Mouse (Mus musculus) cerebellum, adult 2 months (tissue): ENCODE measurements at regions not wholly inside any gene's neighbourhood (a gene's known extent, or its start where the extent isn't known, plus 50 kb on each side); places are given as distances from the start of the nearest gene placed in this dataset.
A peak's percentile ranks its signal among the peaks of the same experiment; 100 is the strongest.

ENCODE experiments used
- DNase-seq, 2 experiments: peaks; one replicate each; pipeline ENCODE4 v3.0.0; 2021
- H3K27ac ChIP-seq: fragments of 200-500 bp; 2 replicates; pipeline ENCODE4 v1.5.1; 2012; ENCODE audit warnings: low read length, control low read depth, inconsistent platforms; ENCODE audit not compliant: insufficient read depth
- H3K27me3 ChIP-seq: fragments of 200-500 bp; 2 replicates; pipeline ENCODE4 v1.6.1; 2012; ENCODE audit warnings: inconsistent platforms, mild to moderate bottlenecking, low read length, moderate library complexity; ENCODE audit not compliant: control insufficient read depth, insufficient read depth
- H3K4me1 ChIP-seq: fragments of 200-500 bp; 2 replicates; pipeline ENCODE4 v1.6.1; 2011; ENCODE audit warnings: low read length; ENCODE audit not compliant: control insufficient read depth, insufficient read depth
- H3K4me3 ChIP-seq: fragments of 200-500 bp; replicated peaks from 2 replicates; pipeline ENCODE3; 2011; ENCODE audit warnings: mild to moderate bottlenecking, low read depth, low read length, control low read depth; ENCODE audit not compliant: insufficient read depth
- CTCF ChIP-seq: fragments of 200-500 bp; IDR thresholded peaks from 2 replicates; pipeline ENCODE4 v1.5.1; 2011; ENCODE audit warnings: low read depth, mild to moderate bottlenecking, control low read depth, low read length, moderate library complexity, borderline replicate concordance; ENCODE audit not compliant: insufficient read depth
- POLR2A ChIP-seq: fragments of 200-500 bp; IDR thresholded peaks from 2 replicates; pipeline ENCODE4 v1.6.1; 2011; ENCODE audit warnings: low read length, control low read depth, borderline replicate concordance; ENCODE audit not compliant: insufficient read depth
- WGBS: fragments of 180-500 bp; shearing (Covaris S2); methylation state at CpG from one replicate; pipeline ENCODE4 v1.1.7; 2018; 5-methylcytosine and 5-hydroxymethylcytosine counted together

GRCm38 (mm10) chr4:56372711-56373110, 367.2 kb upstream of the Gm26657 start:
- TF ChIP-seq CTCF = no peak
- TF ChIP-seq POLR2A = no peak
- Histone ChIP-seq H3K27ac (no peak overlapping the region), H3K4me1 (no peaks in the 10 kb centered on the region), H3K4me3 (no peak overlapping the region), H3K27me3 (no peaks in the 10 kb centered on the region)
- WGBS = 65% methylated on average over 7 of the region's 7 CpGs
- DNase-seq = no peak

GRCm38 (mm10) chr4:56364594-56364993, 375.3 kb upstream of the Gm26657 start:
- WGBS = 78% methylated on average over 6 of the region's 6 CpGs
- H3K27ac ChIP-seq = no peak overlapping the region
- no peak for DNase-seq
- TF ChIP-seq POLR2A (no peak), CTCF (no peak)
- no peaks in the 10 kb centered on the region for H3K4me1 ChIP-seq
- H3K4me3 ChIP-seq = no peak overlapping the region
- H3K27me3 ChIP-seq = no peaks in the 10 kb centered on the region

GRCm38 (mm10) chr4:56362121-56362520, 377.7 kb upstream of the Gm26657 start:
- Histone ChIP-seq H3K27me3 (no peaks in the 10 kb centered on the region), H3K4me1 (no peaks in the 10 kb centered on the region), H3K4me3 (no peak overlapping the region), H3K27ac (no peak overlapping the region)
- TF ChIP-seq POLR2A (no peak), CTCF (0 out of 2 replicates have a peak, but pooled peaks have one; percentile 16)
- WGBS = 41% methylated on average over 6 of the region's 6 CpGs
- DNase-seq = no peak

GRCm38 (mm10) chr4:56349216-56349615, 390.7 kb upstream of the Gm26657 start:
- 24% methylated on average over 5 of the region's 5 CpGs for WGBS
- no peak for DNase-seq
- no peak overlapping the region for H3K4me3 ChIP-seq
- no peaks in the 10 kb centered on the region for H3K4me1 ChIP-seq
- H3K27ac ChIP-seq = no peak overlapping the region
- no peak for TF ChIP-seq CTCF
- TF ChIP-seq POLR2A = no peak
- H3K27me3 ChIP-seq = no peaks in the 10 kb centered on the region

GRCm38 (mm10) chr4:56325156-56325555, 414.7 kb upstream of the Gm26657 start:
- WGBS = 62% methylated on average over 5 of the region's 5 CpGs
- TF ChIP-seq POLR2A = no peak
- TF ChIP-seq CTCF = no peak

GRCm38 (mm10) chr4:56319134-56319533, 420.7 kb upstream of the Gm26657 start:
- WGBS = 93% methylated on average over 4 of the region's 4 CpGs
- TF ChIP-seq CTCF = no peak
- TF ChIP-seq POLR2A = no peak
- Histone ChIP-seq H3K4me1 (no peaks in the 10 kb centered on the region), H3K27me3 (no peaks in the 10 kb centered on the region), H3K4me3 (no peak overlapping the region), H3K27ac (no peak overlapping the region)
- DNase-seq = no peak

More at GRCm38 (mm10) chr4:56325156-56325555, 414.7 kb upstream of the Gm26657 start:
- Histone ChIP-seq H3K27me3 (no peaks in the 10 kb centered on the region), H3K27ac (no peak overlapping the region), H3K4me1 (no peaks in the 10 kb centered on the region), H3K4me3 (no peak overlapping the region)
- DNase-seq = no peak

GRCm38 (mm10) chr4:56305664-56306330, 434.1 kb upstream of the Gm26657 start:
- no peak overlapping the region for H3K4me3 ChIP-seq
- H3K27ac ChIP-seq = no peak overlapping the region
- H3K4me1 ChIP-seq = no peaks in the 10 kb centered on the region
- 78% methylated on average over 6 of the region's 6 CpGs for WGBS
- DNase-seq = no peak
- no peak for TF ChIP-seq CTCF
- TF ChIP-seq POLR2A = no peak
- no peaks in the 10 kb centered on the region for H3K27me3 ChIP-seq

- Histone ChIP-seq H3K27me3 (no peaks in the 10 kb centered on the region), H3K4me1 (no peaks in the 10 kb centered on the region), H3K4me3 (no peak overlapping the region), H3K27ac (no peak overlapping the region)
- WGBS = 39% methylated on average over 2 of the region's 2 CpGs
- TF ChIP-seq POLR2A (no peak), CTCF (no peak)
- no peak for DNase-seq
Observed at GRCm38 (mm10) chr4:56304275-56304674, 435.6 kb upstream of the Gm26657 start.

- TF ChIP-seq POLR2A (no peak), CTCF (no peak)
- DNase-seq = no peak
- Histone ChIP-seq H3K27me3 (no peaks in the 10 kb centered on the region), H3K4me3 (no peak overlapping the region), H3K27ac (no peak overlapping the region), H3K4me1 (no peaks in the 10 kb centered on the region)
- WGBS = 42% methylated on average over 2 of the region's 2 CpGs
Observed at GRCm38 (mm10) chr4:56287980-56288379, 451.9 kb upstream of the Gm26657 start.
